Mouse (Mus musculus): ENCODE results near the gene Wdr78. TPM values are rescaled to one million over a fixed set of nuclear protein-coding genes. Genes with fewer than 3 reads are reported as not detected.

Gene Wdr78
- polyA plus RNA-seq, 1 experiment from 2014 or later, result 4.9 TPM

DNA sequence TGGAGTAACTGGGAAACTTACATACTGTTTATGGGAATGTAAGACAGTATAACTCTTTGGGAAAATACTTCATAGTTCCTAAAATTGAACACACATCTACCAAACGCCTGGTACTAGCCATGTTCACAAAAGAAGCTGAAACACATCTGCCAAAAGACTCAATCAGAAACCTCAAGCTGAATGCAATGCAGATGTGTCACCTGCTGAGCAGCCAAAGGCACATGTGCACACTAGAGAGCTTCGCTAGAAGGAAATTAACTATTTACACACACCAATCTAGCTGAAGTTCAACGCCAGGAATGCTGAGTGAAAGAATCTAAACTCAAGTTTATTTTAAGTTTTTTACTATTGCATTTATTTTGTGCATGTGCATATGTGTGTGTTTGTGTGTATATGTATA, 43.7 kb downstream of the Wdr78 start:
- Histone ChIP-seq H3K27me3 (ENCODE audit: control insufficient read depth, insufficient read depth, low read length) (no peaks in the 10 kb centered on the region), H3K9me3 (ENCODE audit: control insufficient read depth, low read length) (no peaks in the 10 kb centered on the region), H3K4me1 (ENCODE audit: control insufficient read depth, insufficient read depth, low read length) (no peaks in the 10 kb centered on the region), H3K27ac (ENCODE audit: low read depth, low read length) (no peak overlapping the region), H3K36me3 (ENCODE audit: control insufficient read depth, insufficient read depth, low read length) (no peaks in the 10 kb centered on the region), H3K4me2 (replicated peaks; ENCODE audit: low read depth, low read length) (no peak overlapping the region), H3K9ac (ENCODE audit: low read depth, low read length) (no peak overlapping the region), H3K4me3 (ENCODE audit: low read length) (no peak overlapping the region)
- ATAC-seq (ENCODE audit: low FRiP score, low TSS enrichment), result no peak
- 79% methylated on average over 3 of the region's 3 CpGs for WGBS

- H3K27ac ChIP-seq (ENCODE audit: low read depth, low read length), result no peak overlapping the region
- no peak overlapping the region for H3K4me2 ChIP-seq (replicated peaks; ENCODE audit: low read depth, low read length)
- no peaks in the 10 kb centered on the region for H3K36me3 ChIP-seq (ENCODE audit: control insufficient read depth, insufficient read depth, low read length)
- no peaks in the 10 kb centered on the region for H3K9me3 ChIP-seq (ENCODE audit: control insufficient read depth, low read length)
- no peaks in the 10 kb centered on the region for H3K4me1 ChIP-seq (ENCODE audit: control insufficient read depth, insufficient read depth, low read length)
- H3K27me3 ChIP-seq (ENCODE audit: control insufficient read depth, insufficient read depth, low read length), result no peaks in the 10 kb centered on the region
- no peak for ATAC-seq (ENCODE audit: low FRiP score, low TSS enrichment)
- no peak overlapping the region for H3K4me3 ChIP-seq (ENCODE audit: low read length)
- no peak overlapping the region for H3K9ac ChIP-seq (ENCODE audit: low read depth, low read length)
- 82% methylated on average over 6 of the region's 6 CpGs for WGBS
These were observed 46.3 kb downstream of the Wdr78 start for GRCm38 (mm10) chr4:103067906-103068655.

DNA sequence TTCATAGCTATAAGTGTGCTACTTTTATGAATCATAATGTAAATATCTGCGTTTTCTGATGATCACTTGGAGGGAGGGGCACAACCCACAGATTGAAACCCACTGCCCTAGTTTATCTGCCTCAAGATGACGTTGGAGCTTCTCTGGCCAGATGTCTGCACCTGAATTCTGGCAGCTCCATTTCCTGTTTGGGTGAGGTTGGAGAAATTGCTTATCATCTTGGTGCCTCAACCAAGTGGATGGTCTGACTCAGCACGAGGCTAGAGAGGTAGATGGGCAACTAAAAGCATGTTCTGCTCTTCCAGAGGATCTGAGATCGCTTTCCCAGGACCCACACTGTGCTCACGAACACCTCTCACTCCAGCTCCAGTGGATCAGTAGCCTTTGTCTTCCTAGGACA, 49.4 kb downstream of the Wdr78 start:
- no peak for ATAC-seq (ENCODE audit: low FRiP score, low TSS enrichment)

DNA sequence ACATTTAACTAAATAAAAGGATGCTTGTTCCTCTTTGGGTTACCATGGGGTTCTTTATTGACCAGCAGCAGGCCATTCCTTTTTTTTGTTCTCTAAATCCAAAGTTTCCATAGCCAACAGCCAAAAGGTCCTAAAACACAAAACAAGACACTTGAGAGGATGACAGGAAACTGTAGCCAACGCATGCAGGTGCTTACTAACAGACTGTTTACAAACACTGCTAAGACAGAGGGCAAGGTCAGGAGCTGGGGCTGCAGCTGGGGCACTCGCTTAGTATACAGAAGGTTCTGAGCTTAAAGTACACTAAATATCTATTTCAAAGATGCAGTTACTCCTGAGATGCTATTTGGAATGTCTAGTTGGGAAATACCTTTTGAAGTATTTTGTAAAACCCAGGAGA, 49.9 kb downstream of the Wdr78 start:
- Histone ChIP-seq H3K27ac (ENCODE audit: low read depth, low read length) (no peak overlapping the region), H3K27me3 (ENCODE audit: control insufficient read depth, insufficient read depth, low read length) (no peaks in the 10 kb centered on the region), H3K36me3 (ENCODE audit: control insufficient read depth, insufficient read depth, low read length) (no peaks in the 10 kb centered on the region), H3K4me2 (replicated peaks; ENCODE audit: low read depth, low read length) (no peak overlapping the region), H3K4me3 (ENCODE audit: low read length) (no peak overlapping the region), H3K9ac (ENCODE audit: low read depth, low read length) (no peak overlapping the region), H3K9me3 (ENCODE audit: control insufficient read depth, low read length) (no peaks in the 10 kb centered on the region), H3K4me1 (ENCODE audit: control insufficient read depth, insufficient read depth, low read length) (no peaks in the 10 kb centered on the region)
- ATAC-seq (ENCODE audit: low FRiP score, low TSS enrichment), result no peak
- 63% methylated on average over 2 of the region's 2 CpGs for WGBS

More for the DNA sequence above, 49.4 kb downstream of the Wdr78 start:
- H3K9me3 ChIP-seq (ENCODE audit: control insufficient read depth, low read length), result no peaks in the 10 kb centered on the region
- H3K27ac ChIP-seq (ENCODE audit: low read depth, low read length), result no peak overlapping the region
- H3K27me3 ChIP-seq (ENCODE audit: control insufficient read depth, insufficient read depth, low read length), result no peaks in the 10 kb centered on the region
- H3K9ac ChIP-seq (ENCODE audit: low read depth, low read length), result no peak overlapping the region
- no peaks in the 10 kb centered on the region for H3K36me3 ChIP-seq (ENCODE audit: control insufficient read depth, insufficient read depth, low read length)
- no peak overlapping the region for H3K4me3 ChIP-seq (ENCODE audit: low read length)
- H3K4me2 ChIP-seq (replicated peaks; ENCODE audit: low read depth, low read length), result no peak overlapping the region
- 87% methylated on average over 5 of the region's 5 CpGs for WGBS
- no peaks in the 10 kb centered on the region for H3K4me1 ChIP-seq (ENCODE audit: control insufficient read depth, insufficient read depth, low read length)

DNA sequence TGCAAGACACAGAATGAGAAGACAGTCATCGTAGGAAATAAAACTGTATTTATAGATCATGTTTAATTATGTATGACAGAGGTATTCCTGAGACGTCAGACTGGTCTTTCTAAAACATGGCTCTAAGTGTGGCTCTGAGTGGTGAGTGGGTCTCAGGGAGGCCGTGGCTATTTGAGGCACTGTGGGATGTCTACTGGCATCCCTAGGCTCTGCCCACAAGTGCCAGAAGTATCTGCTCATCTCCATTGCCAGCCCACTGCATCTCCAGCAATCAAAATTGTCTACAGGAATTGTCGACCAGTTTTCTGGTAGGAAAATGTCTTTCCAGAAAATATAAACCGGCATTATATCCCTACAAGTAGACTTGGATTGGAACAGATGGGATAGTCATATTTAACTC, 57.4 kb downstream of the Wdr78 start:
- Histone ChIP-seq H3K27me3 (ENCODE audit: control insufficient read depth, insufficient read depth, low read length) (no peaks in the 10 kb centered on the region), H3K4me3 (ENCODE audit: low read length) (no peak overlapping the region), H3K27ac (ENCODE audit: low read depth, low read length) (no peak overlapping the region), H3K4me1 (ENCODE audit: control insufficient read depth, insufficient read depth, low read length) (no peaks in the 10 kb centered on the region), H3K4me2 (replicated peaks; ENCODE audit: low read depth, low read length) (no peak overlapping the region), H3K9ac (ENCODE audit: low read depth, low read length) (no peak overlapping the region), H3K36me3 (ENCODE audit: control insufficient read depth, insufficient read depth, low read length) (no peaks in the 10 kb centered on the region), H3K9me3 (ENCODE audit: control insufficient read depth, low read length) (no peaks in the 10 kb centered on the region)
- WGBS, result 88% methylated on average over 5 of the region's 5 CpGs
- no peak for ATAC-seq (ENCODE audit: low FRiP score, low TSS enrichment)

DNA sequence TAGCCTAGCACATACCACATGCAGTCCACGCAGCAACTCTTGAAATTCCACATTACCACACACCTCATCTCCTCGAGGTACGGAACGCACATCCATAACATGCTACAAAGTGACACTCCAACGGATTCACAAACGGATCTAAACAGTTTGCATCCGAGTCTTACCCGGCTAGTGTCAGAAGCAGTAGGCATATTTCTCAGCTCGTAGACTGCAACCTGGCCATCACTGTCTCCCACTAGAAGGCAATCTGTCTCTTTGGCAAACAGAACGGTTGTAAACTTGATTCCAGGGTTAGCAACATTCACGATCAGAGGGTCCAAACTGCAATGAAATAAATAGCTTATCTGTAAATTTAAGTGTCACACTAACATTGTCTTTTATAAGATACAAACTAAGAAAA, 66.3 kb downstream of the Wdr78 start:
- Histone ChIP-seq H3K36me3 (ENCODE audit: control insufficient read depth, insufficient read depth, low read length) (no peaks in the 10 kb centered on the region), H3K4me2 (replicated peaks; ENCODE audit: low read depth, low read length) (no peak overlapping the region), H3K4me3 (ENCODE audit: low read length) (no peak overlapping the region), H3K27ac (ENCODE audit: low read depth, low read length) (no peak overlapping the region), H3K27me3 (ENCODE audit: control insufficient read depth, insufficient read depth, low read length) (no peaks in the 10 kb centered on the region), H3K4me1 (ENCODE audit: control insufficient read depth, insufficient read depth, low read length) (no peaks in the 10 kb centered on the region), H3K9ac (ENCODE audit: low read depth, low read length) (no peak overlapping the region), H3K9me3 (ENCODE audit: control insufficient read depth, low read length) (peaks cover 3% of the 10 kb centered on the region; the same call in 1 of the 2 replicates)
- ATAC-seq (ENCODE audit: low FRiP score, low TSS enrichment), result no peak
- WGBS, result 81% methylated on average over 11 of the region's 11 CpGs

GRCm38 (mm10) chr4:103042997-103043396, 71.4 kb downstream of the Wdr78 start:
- H3K27ac ChIP-seq (ENCODE audit: low read depth, low read length), result no peak overlapping the region
- H3K9me3 ChIP-seq (ENCODE audit: control insufficient read depth, low read length), result no peaks in the 10 kb centered on the region
- H3K4me1 ChIP-seq (ENCODE audit: control insufficient read depth, insufficient read depth, low read length), result no peaks in the 10 kb centered on the region
- no peaks in the 10 kb centered on the region for H3K27me3 ChIP-seq (ENCODE audit: control insufficient read depth, insufficient read depth, low read length)
- no peak for ATAC-seq (ENCODE audit: low FRiP score, low TSS enrichment)
- no peak overlapping the region for H3K9ac ChIP-seq (ENCODE audit: low read depth, low read length)
- H3K4me2 ChIP-seq (replicated peaks; ENCODE audit: low read depth, low read length), result no peak overlapping the region
- no peaks in the 10 kb centered on the region for H3K36me3 ChIP-seq (ENCODE audit: control insufficient read depth, insufficient read depth, low read length)
- 94% methylated on average over 11 of the region's 11 CpGs for WGBS
- no peak overlapping the region for H3K4me3 ChIP-seq (ENCODE audit: low read length)

GRCm38 (mm10) chr4:103039838-103040191, 74.5 kb downstream of the Wdr78 start:
- no peak overlapping the region for H3K4me3 ChIP-seq (ENCODE audit: low read length)
- H3K4me1 ChIP-seq (ENCODE audit: control insufficient read depth, insufficient read depth, low read length), result no peaks in the 10 kb centered on the region
- no peak overlapping the region for H3K27ac ChIP-seq (ENCODE audit: low read depth, low read length)
- H3K36me3 ChIP-seq (ENCODE audit: control insufficient read depth, insufficient read depth, low read length), result no peaks in the 10 kb centered on the region
- ATAC-seq (ENCODE audit: low FRiP score, low TSS enrichment), result no peak
- no peak overlapping the region for H3K4me2 ChIP-seq (replicated peaks; ENCODE audit: low read depth, low read length)
- H3K27me3 ChIP-seq (ENCODE audit: control insufficient read depth, insufficient read depth, low read length), result no peaks in the 10 kb centered on the region
- no peaks in the 10 kb centered on the region for H3K9me3 ChIP-seq (ENCODE audit: control insufficient read depth, low read length)
- WGBS, result 64% methylated on average over 5 of the region's 5 CpGs
- H3K9ac ChIP-seq (ENCODE audit: low read depth, low read length), result no peak overlapping the region

- ATAC-seq (ENCODE audit: low FRiP score, low TSS enrichment), result no peak
- no peaks in the 10 kb centered on the region for H3K9me3 ChIP-seq (ENCODE audit: control insufficient read depth, low read length)
- no peak overlapping the region for H3K4me2 ChIP-seq (replicated peaks; ENCODE audit: low read depth, low read length)
These were observed 75.1 kb downstream of the Wdr78 start for GRCm38 (mm10) chr4:103039103-103039837.

More at GRCm38 (mm10) chr4:103039103-103039837, 75.1 kb downstream of the Wdr78 start:
- H3K27ac ChIP-seq (ENCODE audit: low read depth, low read length), result no peak overlapping the region
- H3K27me3 ChIP-seq (ENCODE audit: control insufficient read depth, insufficient read depth, low read length), result no peaks in the 10 kb centered on the region
- no peak overlapping the region for H3K4me3 ChIP-seq (ENCODE audit: low read length)
- no peaks in the 10 kb centered on the region for H3K36me3 ChIP-seq (ENCODE audit: control insufficient read depth, insufficient read depth, low read length)
- no peaks in the 10 kb centered on the region for H3K4me1 ChIP-seq (ENCODE audit: control insufficient read depth, insufficient read depth, low read length)
- no peak overlapping the region for H3K9ac ChIP-seq (ENCODE audit: low read depth, low read length)
- WGBS, result 63% methylated on average over 14 of the region's 14 CpGs
